Mouse (Mus musculus): ENCODE results near the gene Grip2. TPM values are rescaled to one million over a fixed set of nuclear protein-coding genes. Genes with fewer than 3 reads are reported as not detected.

The Grip2 gene
- polyA plus RNA-seq, 1 experiment: not detected

GRCm38 (mm10) chr6:91839010-91839871 lies 12.2 kb upstream of the Grip2 start:
- no peak for TF ChIP-seq POLR2A (IDR thresholded peaks at IDR 0.05; ENCODE audit: low read depth, low read length)
- TF ChIP-seq CTCF (IDR thresholded peaks at IDR 0.05; ENCODE audit: borderline replicate concordance, insufficient read depth, low read length): no peak
- Histone ChIP-seq H3K4me1 (ENCODE audit: control insufficient read depth, insufficient read depth, low read length) (no peaks in the 10 kb centered on the region), H3K27ac (ENCODE audit: insufficient read depth, low read length) (no peak overlapping the region), H3K4me3 (ENCODE audit: insufficient read depth, low read length) (no peak overlapping the region)

- H3K4me3 ChIP-seq (ENCODE audit: insufficient read depth, low read length): no peak overlapping the region
- TF ChIP-seq CTCF (IDR thresholded peaks at IDR 0.05; ENCODE audit: borderline replicate concordance, insufficient read depth, low read length) (no peak), POLR2A (IDR thresholded peaks at IDR 0.05; ENCODE audit: low read depth, low read length) (no peak)
- no peaks in the 10 kb centered on the region for H3K4me1 ChIP-seq (ENCODE audit: control insufficient read depth, insufficient read depth, low read length)
- H3K27ac ChIP-seq (ENCODE audit: insufficient read depth, low read length): no peak overlapping the region
Measured at GRCm38 (mm10) chr6:91832863-91833440, 5.9 kb upstream of the Grip2 start.

- no peaks in the 10 kb centered on the region for H3K4me1 ChIP-seq (ENCODE audit: control insufficient read depth, insufficient read depth, low read length)
- H3K4me3 ChIP-seq (ENCODE audit: insufficient read depth, low read length): no peak overlapping the region
- no peak overlapping the region for H3K27ac ChIP-seq (ENCODE audit: insufficient read depth, low read length)
- TF ChIP-seq CTCF (IDR thresholded peaks at IDR 0.05; ENCODE audit: borderline replicate concordance, insufficient read depth, low read length) (no peak), POLR2A (IDR thresholded peaks at IDR 0.05; ENCODE audit: low read depth, low read length) (no peak)
Measured at GRCm38 (mm10) chr6:91827926-91828325, 876 bp upstream of the Grip2 start.

GRCm38 (mm10) chr6:91818271-91818670 lies 8.8 kb downstream of the Grip2 start:
- no peak overlapping the region for H3K4me3 ChIP-seq (ENCODE audit: insufficient read depth, low read length)
- TF ChIP-seq CTCF (IDR thresholded peaks at IDR 0.05; ENCODE audit: borderline replicate concordance, insufficient read depth, low read length) (no peak), POLR2A (IDR thresholded peaks at IDR 0.05; ENCODE audit: low read depth, low read length) (no peak)
- no peaks in the 10 kb centered on the region for H3K4me1 ChIP-seq (ENCODE audit: control insufficient read depth, insufficient read depth, low read length)
- H3K27ac ChIP-seq (ENCODE audit: insufficient read depth, low read length): no peak overlapping the region

DNA sequence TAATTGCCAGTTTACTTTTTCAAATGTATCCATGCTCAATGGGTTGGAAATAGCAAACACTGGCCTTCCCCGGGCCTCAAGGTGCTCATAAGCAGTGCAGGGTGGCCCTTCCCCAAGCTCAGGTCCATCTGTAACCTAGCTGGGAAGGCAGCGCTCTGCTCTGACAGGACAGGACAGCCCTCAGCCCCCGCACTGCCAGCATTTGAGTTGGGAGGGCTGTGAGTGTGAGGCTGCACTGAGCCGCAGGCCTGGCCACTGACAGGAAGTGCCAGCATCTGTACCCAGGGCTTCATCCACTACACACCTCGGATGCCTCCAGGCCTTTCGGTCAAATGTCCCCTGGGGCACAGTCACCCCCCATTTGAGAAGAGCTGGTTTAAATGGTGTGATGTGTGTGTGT lies 11.1 kb downstream of the Grip2 start:
- no peaks in the 10 kb centered on the region for H3K4me1 ChIP-seq (ENCODE audit: control insufficient read depth, insufficient read depth, low read length)
- no peak overlapping the region for H3K4me3 ChIP-seq (ENCODE audit: insufficient read depth, low read length)
- TF ChIP-seq CTCF (IDR thresholded peaks at IDR 0.05; ENCODE audit: borderline replicate concordance, insufficient read depth, low read length) (no peak), POLR2A (IDR thresholded peaks at IDR 0.05; ENCODE audit: low read depth, low read length) (no peak)
- H3K27ac ChIP-seq (ENCODE audit: insufficient read depth, low read length): no peak overlapping the region

- no peak overlapping the region for H3K27ac ChIP-seq (ENCODE audit: insufficient read depth, low read length)
- no peaks in the 10 kb centered on the region for H3K4me1 ChIP-seq (ENCODE audit: control insufficient read depth, insufficient read depth, low read length)
- H3K4me3 ChIP-seq (ENCODE audit: insufficient read depth, low read length): no peak overlapping the region
- TF ChIP-seq POLR2A (IDR thresholded peaks at IDR 0.05; ENCODE audit: low read depth, low read length): no peak
- TF ChIP-seq CTCF (IDR thresholded peaks at IDR 0.05; ENCODE audit: borderline replicate concordance, insufficient read depth, low read length): no peak
Measured at GRCm38 (mm10) chr6:91813611-91814010, 13.4 kb downstream of the Grip2 start.

DNA sequence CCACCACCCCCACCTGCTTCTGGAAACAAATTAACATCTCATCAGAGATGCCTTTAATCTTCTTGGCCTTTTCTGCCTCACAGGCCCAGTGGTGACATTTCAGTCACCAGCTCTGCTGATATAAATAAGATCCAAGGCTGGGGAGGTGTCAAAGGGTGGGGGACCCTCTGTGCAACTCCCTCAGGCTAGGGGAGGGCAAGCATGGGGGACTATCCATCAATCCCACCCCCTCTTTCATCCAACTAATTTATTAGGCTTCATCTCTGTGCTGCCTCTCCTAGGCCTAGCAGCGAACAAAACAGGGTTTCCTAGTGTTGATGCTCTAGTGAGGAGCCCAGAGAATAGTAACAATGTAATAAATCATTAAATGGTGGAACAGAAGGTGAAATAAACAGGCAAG lies 17.0 kb downstream of the Grip2 start:
- H3K4me1 ChIP-seq (ENCODE audit: control insufficient read depth, insufficient read depth, low read length): no peaks in the 10 kb centered on the region

DNA sequence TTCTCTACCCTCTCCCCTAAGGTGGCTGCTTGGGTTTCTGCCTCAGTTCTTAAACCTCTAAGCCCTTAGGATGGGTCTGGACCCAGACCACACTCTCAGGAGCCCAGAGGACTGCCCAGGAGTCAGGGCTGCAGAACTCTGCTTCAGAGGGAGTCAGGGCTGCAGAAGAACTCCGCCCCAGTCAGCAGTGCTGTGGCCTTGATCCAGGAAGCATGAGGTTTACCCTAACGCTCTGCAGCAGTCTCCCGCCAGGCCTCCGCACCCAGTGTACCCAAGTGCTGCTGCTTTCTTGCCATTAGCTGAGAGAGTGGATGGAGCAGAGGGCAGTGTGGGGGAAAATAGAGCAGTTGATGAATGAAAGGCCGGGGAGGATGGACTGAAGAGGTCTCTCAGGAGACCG lies 19.0 kb downstream of the Grip2 start:
- Histone ChIP-seq H3K4me1 (ENCODE audit: control insufficient read depth, insufficient read depth, low read length) (no peaks in the 10 kb centered on the region), H3K4me3 (ENCODE audit: insufficient read depth, low read length) (no peak overlapping the region), H3K27ac (ENCODE audit: insufficient read depth, low read length) (no peak overlapping the region)
- no peak for TF ChIP-seq CTCF (IDR thresholded peaks at IDR 0.05; ENCODE audit: borderline replicate concordance, insufficient read depth, low read length)
- no peak for TF ChIP-seq POLR2A (IDR thresholded peaks at IDR 0.05; ENCODE audit: low read depth, low read length)

More for the DNA sequence above, 17.0 kb downstream of the Grip2 start:
- Histone ChIP-seq H3K27ac (ENCODE audit: insufficient read depth, low read length) (no peak overlapping the region), H3K4me3 (ENCODE audit: insufficient read depth, low read length) (no peak overlapping the region)
- no peak for TF ChIP-seq POLR2A (IDR thresholded peaks at IDR 0.05; ENCODE audit: low read depth, low read length)
- no peak for TF ChIP-seq CTCF (IDR thresholded peaks at IDR 0.05; ENCODE audit: borderline replicate concordance, insufficient read depth, low read length)

- H3K27ac ChIP-seq (ENCODE audit: insufficient read depth, low read length): no peak overlapping the region
- H3K4me1 ChIP-seq (ENCODE audit: control insufficient read depth, insufficient read depth, low read length): no peaks in the 10 kb centered on the region
- H3K4me3 ChIP-seq (ENCODE audit: insufficient read depth, low read length): no peak overlapping the region
- no peak for TF ChIP-seq CTCF (IDR thresholded peaks at IDR 0.05; ENCODE audit: borderline replicate concordance, insufficient read depth, low read length)
- TF ChIP-seq POLR2A (IDR thresholded peaks at IDR 0.05; ENCODE audit: low read depth, low read length): no peak
Measured at GRCm38 (mm10) chr6:91807169-91807568, 19.9 kb downstream of the Grip2 start.

DNA sequence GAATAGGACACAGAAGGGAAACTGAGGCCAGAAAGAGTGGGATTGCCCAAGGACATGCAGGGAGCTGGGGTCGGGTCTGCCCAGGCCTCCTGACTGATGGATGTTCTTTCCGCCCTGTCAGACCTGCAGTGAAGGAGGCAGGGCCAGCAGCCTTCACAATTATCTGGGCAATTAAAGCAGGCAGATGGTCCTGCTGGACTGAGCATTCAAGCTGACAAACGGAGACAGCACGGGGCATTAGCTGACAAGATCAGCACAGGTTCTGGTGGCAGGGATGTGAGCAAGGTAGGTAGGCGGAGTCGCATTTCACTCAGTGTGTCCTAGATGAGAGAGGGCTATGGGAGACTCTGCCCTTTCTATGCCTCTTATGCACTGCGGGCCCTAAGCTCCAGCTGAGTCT lies 22.9 kb downstream of the Grip2 start:
- TF ChIP-seq CTCF (IDR thresholded peaks at IDR 0.05; ENCODE audit: borderline replicate concordance, insufficient read depth, low read length) (no peak), POLR2A (IDR thresholded peaks at IDR 0.05; ENCODE audit: low read depth, low read length) (no peak)

More for the DNA sequence above, 22.9 kb downstream of the Grip2 start:
- Histone ChIP-seq H3K27ac (ENCODE audit: insufficient read depth, low read length) (no peak overlapping the region), H3K4me3 (ENCODE audit: insufficient read depth, low read length) (no peak overlapping the region), H3K4me1 (ENCODE audit: control insufficient read depth, insufficient read depth, low read length) (no peaks in the 10 kb centered on the region)
